Mouse (Mus musculus) liver, postnatal 0 days (tissue): Measurements from ENCODE around the gene Banf2. TPM values are rescaled to one million over a fixed set of nuclear protein-coding genes. Genes with fewer than 3 reads are reported as not detected.

Experiments used
- ATAC-seq: fragments of 200-750 bp; cut with Nextera tagmentation; 2 replicates; pipeline ENCODE4 v1.8.0; 2017; ENCODE audit warnings: mild to moderate bottlenecking, moderate library complexity
- DNase-seq: peaks from one replicate; pipeline ENCODE4 v3.0.0-alpha.2; 2016
- H3K27ac ChIP-seq: fragments of 300-500 bp; sonication (generic); 2 replicates; pipeline ENCODE4 v1.5.1; 2014; ENCODE audit warnings: antibody characterized with exemption, moderate library complexity, mild to moderate bottlenecking, low read depth
- H3K27me3 ChIP-seq: fragments of 300-500 bp; sonication (generic); 2 replicates; pipeline ENCODE4 v1.6.1; 2014; ENCODE audit warnings: low read length, control low read depth, mixed read lengths; ENCODE audit not compliant: insufficient read depth
- H3K36me3 ChIP-seq: fragments of 300-500 bp; sonication (generic); replicated peaks from 2 replicates; pipeline ENCODE4 v1.6.1; 2014; ENCODE audit warnings: mild to moderate bottlenecking, control low read depth, low read length, moderate library complexity, mixed read lengths; ENCODE audit not compliant: insufficient read depth
- H3K4me1 ChIP-seq: fragments of 300-500 bp; sonication (generic); 2 replicates; pipeline ENCODE4 v1.6.1; 2014; ENCODE audit warnings: antibody characterized with exemption, mild to moderate bottlenecking, control low read depth; ENCODE audit not compliant: insufficient read depth
- H3K4me2 ChIP-seq: fragments of 300-500 bp; sonication (generic); 2 replicates; pipeline ENCODE4 v1.6.1; 2014; ENCODE audit warnings: low read depth, mild to moderate bottlenecking, low read length, moderate library complexity, mixed read lengths
- H3K4me3 ChIP-seq: fragments of 300-500 bp; sonication (generic); 2 replicates; pipeline ENCODE4 v1.5.1; 2014; ENCODE audit warnings: low read depth, low read length
- H3K9ac ChIP-seq: fragments of 300-500 bp; sonication (generic); replicated peaks from 2 replicates; pipeline ENCODE4 v1.6.1; 2014; ENCODE audit warnings: mild to moderate bottlenecking, moderate library complexity
- H3K9me3 ChIP-seq: fragments of 300-500 bp; sonication (generic); 2 replicates; pipeline ENCODE4 v1.6.1; 2016; ENCODE audit warnings: mild to moderate bottlenecking, control low read depth, low read length, mixed read lengths
- CTCF ChIP-seq: sonication (generic); IDR thresholded peaks from 2 replicates; pipeline ENCODE4 v1.5.1; 2016; ENCODE audit warnings: antibody characterized with exemption, low read depth
- EP300 ChIP-seq: IDR thresholded peaks from 2 replicates; pipeline ENCODE4 v1.6.1; 2016; ENCODE audit warnings: antibody characterized with exemption, low read depth, mild to moderate bottlenecking
- WGBS: fragments of 180-500 bp; shearing (Covaris S2); extraction: QIAGEN DNeasy Blood & Tissue Kit; methylation state at CpG from one replicate; pipeline ENCODE4 v1.1.7; 2014; ENCODE audit not compliant: insufficient replicate concordance; 5-methylcytosine and 5-hydroxymethylcytosine counted together
- polyA plus RNA-seq: library from polyadenylated mRNA; unstranded; fragments of >200 nt; fragmentation: Nextera tagmentation; extraction: Ambion mirVana; gene quantifications from 2 replicates; pipeline ENCODE4 v1.2.1, GENCODE M21; 2015

Banf2 gene
- polyA plus RNA-seq, 1 experiment from 2014 or later, result not detected

DNA sequence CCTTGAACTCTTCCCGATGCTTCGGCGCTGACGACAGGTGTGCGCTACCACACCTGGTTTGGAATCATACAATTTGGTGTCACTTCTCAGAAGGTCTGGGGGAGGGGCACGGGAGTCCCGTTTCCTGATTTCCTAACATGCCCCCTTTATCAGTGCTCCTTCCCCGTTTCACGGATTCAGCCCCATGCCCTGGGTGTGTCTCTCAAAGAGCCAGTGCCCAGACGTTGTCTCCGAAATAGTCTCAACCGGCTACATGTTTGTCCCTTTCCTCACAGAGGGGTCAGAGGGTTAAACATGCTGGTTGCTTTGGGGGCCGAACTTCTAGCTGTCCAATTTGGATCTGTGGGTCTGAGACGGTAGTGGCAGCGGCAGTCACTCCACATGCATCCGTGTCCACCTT, 89.2 kb downstream of the Banf2 start:
- no peak overlapping the region for H3K4me2 ChIP-seq
- no peak for ATAC-seq
- H3K36me3 ChIP-seq, result no peaks in the 10 kb centered on the region
- no peaks in the 10 kb centered on the region for H3K4me1 ChIP-seq
- H3K4me3 ChIP-seq, result no peak overlapping the region
- WGBS, result 84% methylated on average over 16 of the region's 16 CpGs
- DNase-seq, result no peak
- no peaks in the 10 kb centered on the region for H3K9me3 ChIP-seq
- H3K9ac ChIP-seq, result no peak overlapping the region
- H3K27ac ChIP-seq, result no peak overlapping the region
- no peaks in the 10 kb centered on the region for H3K27me3 ChIP-seq
- TF ChIP-seq EP300 (no peak), CTCF (no peak)

Other genes starting within 250 kb of the Banf2 start
- gene Bfsp1, start 169.9 kb upstream of the Banf2 start, polyA plus RNA-seq, result 0.12 and 0.17 TPM in 2 replicates
- 155 and 160 TPM in 2 replicates for gene Dstn, start 117.7 kb upstream of the Banf2 start, polyA plus RNA-seq
- 74.3 and 74.7 TPM in 2 replicates for gene Rrbp1, start 21.8 kb upstream of the Banf2 start, polyA plus RNA-seq
- 4.4 and 5.4 TPM in 2 replicates for gene Mgme1, start 237.6 kb downstream of the Banf2 start, polyA plus RNA-seq
- 47.9 and 49.2 TPM in 2 replicates for gene Snx5, start 237.8 kb downstream of the Banf2 start, polyA plus RNA-seq